Mouse (Mus musculus) stomach, adult 2 months (tissue): Measurements from ENCODE around the gene Olfr342. TPM values are rescaled to one million over a fixed set of nuclear protein-coding genes. Genes with fewer than 3 reads are reported as not detected.

Experiments
- polyA plus RNA-seq: library from polyadenylated mRNA; depleted of rRNA; stranded (reverse); fragments of >200 nt; gene quantifications from 2 replicates; pipeline ENCODE4 v1.2.3, GENCODE M21; 2012; rRNA removed

Gene Olfr342
- not detected in 2 replicates for polyA plus RNA-seq

GRCm38 (mm10) chr2:36524698-36525097 is at the start of gene Olfr342:
Olfr342 (plus strand) TSS chr2:36524998.

GRCm38 (mm10) chr2:36482368-36482767 is 42.4 kb upstream of the Olfr342 start, which contains the start of gene Olfr341:
Olfr341 (minus strand) TSS chr2:36482468.

GRCm38 (mm10) chr2:36566362-36566761 is 41.6 kb downstream of the Olfr342 start, which contains the start of gene Olfr344:
Olfr344 (plus strand) TSS chr2:36566662.

Other genes with a start within 250 kb of the Olfr342 start
- gene Olfr338, start 151.5 kb upstream of the Olfr342 start, polyA plus RNA-seq = not detected in 2 replicates
- gene Olfr339, start 106.1 kb upstream of the Olfr342 start, polyA plus RNA-seq = not detected in 2 replicates
- gene Olfr340, start 72.4 kb upstream of the Olfr342 start, polyA plus RNA-seq = not detected in 2 replicates
- gene Olfr341, start 42.5 kb upstream of the Olfr342 start, polyA plus RNA-seq = not detected in 2 replicates
- not detected in 2 replicates for gene Olfr344, start 41.7 kb downstream of the Olfr342 start, polyA plus RNA-seq
- not detected in 2 replicates for gene Olfr345, start 115.0 kb downstream of the Olfr342 start, polyA plus RNA-seq
- gene Olfr346, start 160.8 kb downstream of the Olfr342 start, polyA plus RNA-seq = not detected in 2 replicates
- gene Olfr347, start 206.9 kb downstream of the Olfr342 start, polyA plus RNA-seq = not detected in 2 replicates